8 mouse cellular contexts compared by ENCODE assay signal in the genomic region with DNA sequence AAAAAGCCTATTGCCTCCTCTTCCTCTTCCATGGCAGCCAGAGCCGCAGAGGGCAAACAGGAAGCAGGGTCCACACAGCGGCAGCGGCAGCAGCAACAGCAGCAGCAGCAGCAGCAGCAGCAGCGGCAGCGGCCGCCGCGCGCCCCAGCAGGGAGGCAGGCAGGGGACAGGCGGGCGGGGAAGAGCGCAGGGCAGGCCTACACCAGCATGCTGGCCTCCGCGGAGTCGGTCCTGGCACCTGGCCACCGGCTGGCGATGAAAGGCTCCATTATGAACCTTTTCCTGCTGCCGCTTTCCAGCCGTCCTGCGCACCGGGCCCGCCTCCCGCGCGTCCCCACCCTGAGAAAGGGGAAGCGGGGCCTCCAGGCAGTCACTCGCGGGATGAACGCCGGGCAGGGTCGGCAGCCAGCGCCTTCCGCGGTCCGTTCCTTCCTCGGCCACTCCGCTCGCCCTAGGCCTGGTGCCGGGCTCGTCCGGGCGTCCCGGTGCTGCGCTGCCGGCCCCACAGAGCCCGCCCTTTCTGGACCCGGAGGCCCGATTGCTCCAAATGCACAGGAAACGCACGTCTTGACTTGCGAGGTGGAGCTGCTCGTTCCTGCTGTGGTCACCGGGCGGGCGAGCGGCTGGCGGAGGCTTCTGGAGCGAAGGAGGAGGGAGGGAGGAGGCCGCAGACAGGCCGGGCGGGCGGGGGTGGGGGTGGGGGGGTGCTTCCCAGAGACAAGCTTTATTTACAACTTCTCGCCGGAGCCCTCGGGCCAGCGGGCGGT.
A peak's percentile ranks its signal among the peaks of the same experiment; 100 is the strongest.
DNase-seq lines count a peak whose midpoint lies in the region; ATAC-seq and TF ChIP-seq lines count a peak whose summit lies in the region.

No protein-coding gene starts in this region.

- peak overlapping the region; percentile 76 for H3K4me2 ChIP-seq in forebrain, embryonic 15.5 days (replicated peaks)
- peak overlapping the region; percentile 92 for H3K4me2 ChIP-seq in lung, embryonic 14.5 days
- peak overlapping the region; percentile 76 for H3K4me2 ChIP-seq in neural tube, embryonic 15.5 days

- WGBS in forebrain, embryonic 15.5 days, result under 1% methylated on average over 66 of the region's 67 CpGs
- under 1% methylated on average over 67 of the region's 67 CpGs for WGBS in lung, embryonic 14.5 days
- WGBS in neural tube, embryonic 15.5 days, result under 1% methylated on average over 58 of the region's 67 CpGs

- H3K4me3 ChIP-seq in brown adipose tissue, adult 24 weeks (ENCODE audit: insufficient read depth, low read depth, low read length), result peak overlapping the region; percentile 77
- H3K4me3 ChIP-seq in forebrain, embryonic 15.5 days, result peak overlapping the region; percentile 62
- peak overlapping the region; percentile 53 for H3K4me3 ChIP-seq in layer of hippocampus, adult 2 months
- H3K4me3 ChIP-seq in lung, embryonic 14.5 days (ENCODE audit: low read depth, low read length), result peak overlapping the region; percentile 65
- peak overlapping the region; percentile 57 for H3K4me3 ChIP-seq in neural tube, embryonic 15.5 days (replicated peaks)

- H3K9ac ChIP-seq in forebrain, embryonic 15.5 days (replicated peaks), result peak overlapping the region; percentile 88
- H3K9ac ChIP-seq in lung, embryonic 14.5 days, result peak overlapping the region; percentile 76
- H3K9ac ChIP-seq in neural tube, embryonic 15.5 days (replicated peaks), result peak overlapping the region; percentile 76

- no peaks in the 10 kb centered on the region for H3K9me3 ChIP-seq in forebrain, embryonic 15.5 days
- H3K9me3 ChIP-seq in lung, embryonic 14.5 days (ENCODE audit: low read depth, low read length), result no peaks in the 10 kb centered on the region
- no peaks in the 10 kb centered on the region for H3K9me3 ChIP-seq in neural tube, embryonic 15.5 days (replicated peaks)

- peak overlapping the region; percentile 86 for H3K27ac ChIP-seq in brown adipose tissue, adult 24 weeks (replicated peaks; ENCODE audit: low read depth, low read length)
- peak overlapping the region; percentile 91 for H3K27ac ChIP-seq in forebrain, embryonic 15.5 days (replicated peaks)
- H3K27ac ChIP-seq in layer of hippocampus, adult 2 months, result peak overlapping the region; percentile 96
- peak overlapping the region; percentile 98 for H3K27ac ChIP-seq in lung, embryonic 14.5 days (ENCODE audit: low read depth)
- peak overlapping the region; percentile 89 for H3K27ac ChIP-seq in neural tube, embryonic 15.5 days (replicated peaks)

- TF ChIP-seq CTCF in layer of hippocampus, adult 2 months (conservative IDR thresholded peaks at IDR 0.05), result no peak
- no peak for TF ChIP-seq CTCF in lung, embryonic 14.5 days (IDR thresholded peaks at IDR 0.05; ENCODE audit: low read depth)

- DNase-seq in CD4-positive, CD25-positive, alpha-beta regulatory T cell, adult 2 months (ENCODE audit: low read depth, low spot score), result peak; percentile 74
- peak; percentile 82 for DNase-seq in heart, postnatal 25 days (ENCODE audit: low spot score)
- DNase-seq in layer of hippocampus, adult 2 months (ENCODE audit: low spot score in 2 of 2), result peak; percentile 79 to 85
- peak; percentile 89 for DNase-seq in lung, embryonic 14.5 days
- DNase-seq in testis, postnatal 14 days (ENCODE audit: low spot score), result peak; percentile 76

- H3K4me1 ChIP-seq in brown adipose tissue, adult 24 weeks (ENCODE audit: control insufficient read depth, insufficient read depth, insufficient read length, low read length), result peaks cover 38% of the 10 kb centered on the region
- H3K4me1 ChIP-seq in forebrain, embryonic 15.5 days, result peaks cover 51% of the 10 kb centered on the region
- H3K4me1 ChIP-seq in lung, embryonic 14.5 days (ENCODE audit: insufficient read depth), result peaks cover 40% of the 10 kb centered on the region
- peaks cover 60% of the 10 kb centered on the region for H3K4me1 ChIP-seq in neural tube, embryonic 15.5 days

- H3K36me3 ChIP-seq in forebrain, embryonic 15.5 days, result no peaks in the 10 kb centered on the region
- no peaks in the 10 kb centered on the region for H3K36me3 ChIP-seq in lung, embryonic 14.5 days (ENCODE audit: insufficient read depth)
- no peaks in the 10 kb centered on the region for H3K36me3 ChIP-seq in neural tube, embryonic 15.5 days

- intact Hi-C loops in heart, postnatal 25 days (cut with DNase I), result no loop called here

- peak; percentile 78 for ATAC-seq in forebrain, embryonic 15.5 days (replicated peaks)
- peak; percentile 77 for ATAC-seq in lung, embryonic 14.5 days (ENCODE audit: insufficient read depth)
- ATAC-seq in neural tube, embryonic 15.5 days (ENCODE audit: low FRiP score), result peak; percentile 59

- H3K27me3 ChIP-seq in forebrain, embryonic 15.5 days, result no peaks in the 10 kb centered on the region
- H3K27me3 ChIP-seq in lung, embryonic 14.5 days (ENCODE audit: insufficient read depth, low read length), result no peaks in the 10 kb centered on the region
- H3K27me3 ChIP-seq in neural tube, embryonic 15.5 days (replicated peaks), result no peaks in the 10 kb centered on the region

Comparison
In these comparisons a context has a peak if more than half of its experiments do, and no peak if none do; other contexts are left out.
1. Peak in every context shown above with its lines: DNase-seq, ATAC-seq, H3K4me3 ChIP-seq and H3K27ac ChIP-seq.